Mouse (Mus musculus) urinary bladder, postnatal 25 days (tissue): ENCODE measurements at regions not wholly inside any gene's neighbourhood (a gene's known extent, or its start where the extent isn't known, plus 50 kb on each side); places are given as distances from the start of the nearest gene placed in this dataset.
"Not testable (repeated sequence)": the region's sequence is repeated elsewhere in the genome, so short reads cannot be mapped to it uniquely, and the experiment has no call there.

Experiments
- DNase-seq: peaks from one replicate; pipeline ENCODE4 v3.0.0; 2022; ENCODE audit warnings: low spot score

GRCm38 (mm10) chr7:64030650-64031049 lies 91.9 kb upstream of the Klf13 start:
- DNase-seq, result no peak

DNA sequence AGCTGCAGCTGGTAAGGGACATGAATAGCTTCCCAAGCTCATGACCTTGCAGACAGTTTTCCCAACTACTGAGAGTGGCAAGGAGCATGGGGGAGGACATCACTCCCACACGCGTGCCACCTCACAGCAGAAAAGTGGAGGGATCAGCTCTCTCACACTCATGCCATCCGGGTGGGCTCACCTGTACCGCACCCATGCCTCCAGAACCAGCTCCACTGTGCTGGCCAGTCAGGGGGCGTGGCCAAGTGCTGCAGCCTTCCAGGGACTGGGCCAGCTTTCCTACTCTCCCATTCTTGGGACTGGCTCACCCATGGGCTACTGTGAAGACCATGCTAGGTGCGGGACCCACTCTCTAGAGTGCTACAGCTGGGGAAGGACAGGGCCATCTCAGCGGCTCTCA lies 88.4 kb upstream of the Klf13 start:
- DNase-seq, result no peak

GRCm38 (mm10) chr7:64025155-64025554 lies 86.4 kb upstream of the Klf13 start:
- no peak for DNase-seq

DNA sequence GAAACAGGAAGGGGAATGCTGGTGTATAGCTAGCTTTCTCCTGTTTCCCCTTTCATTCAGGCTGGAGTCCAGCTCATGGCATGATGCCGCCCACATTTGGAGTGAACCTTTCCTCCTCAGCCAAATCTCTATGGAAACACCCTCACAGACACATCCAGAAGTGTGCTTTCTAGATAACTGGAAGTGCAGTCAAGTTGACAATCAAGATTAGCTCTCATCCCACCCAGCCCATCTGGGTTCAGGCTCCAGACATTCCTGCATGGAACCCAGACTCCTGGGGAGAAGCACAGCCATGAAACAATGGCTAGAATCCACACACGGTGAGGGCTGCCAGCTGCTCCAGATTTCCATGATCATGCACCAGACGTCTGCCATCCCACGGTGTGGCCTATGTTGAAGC lies 85.5 kb upstream of the Klf13 start:
- DNase-seq, result no peak

DNA sequence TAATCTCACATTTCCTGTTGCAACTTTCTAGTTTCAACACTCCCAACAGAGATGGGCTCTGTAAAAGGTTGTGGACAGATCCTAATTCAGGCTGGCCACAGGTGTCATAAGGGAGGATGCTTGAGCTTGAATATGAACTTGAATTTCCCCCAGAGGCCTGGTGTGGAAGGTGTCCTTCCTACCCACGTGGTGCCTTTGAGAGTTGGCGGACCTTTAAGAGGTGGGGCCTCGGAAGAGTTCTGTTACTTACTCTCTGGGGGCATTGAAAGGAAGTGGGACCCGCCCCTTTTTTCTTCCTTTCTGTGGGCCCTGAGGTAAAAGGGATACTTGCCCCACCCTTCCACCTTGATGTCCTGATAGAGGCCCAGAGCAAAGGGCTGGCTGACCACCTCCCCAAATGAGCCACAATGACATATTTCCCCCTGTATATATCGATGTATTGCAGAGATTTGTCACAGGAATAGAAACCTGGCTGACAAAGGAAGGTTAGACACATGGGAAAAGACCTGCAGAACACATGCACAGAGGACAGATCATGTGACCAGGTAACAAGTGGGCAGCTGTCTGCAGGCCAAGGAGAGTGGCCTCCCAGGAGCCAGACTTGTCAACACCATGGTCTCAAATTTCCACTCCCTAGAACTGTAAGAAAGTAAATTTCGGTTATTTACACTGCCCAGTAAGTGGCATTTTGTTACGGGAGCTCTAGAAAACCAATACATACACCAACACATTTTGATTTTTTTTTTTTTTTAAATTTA lies 84.2 kb upstream of the Klf13 start:
- DNase-seq, result no peak

- DNase-seq, result no peak
Observed at GRCm38 (mm10) chr7:64021241-64022108, 82.8 kb upstream of the Klf13 start.

- no peak for DNase-seq
Observed at GRCm38 (mm10) chr7:64018107-64018506, 79.4 kb upstream of the Klf13 start.

- no peak for DNase-seq
Observed at GRCm38 (mm10) chr7:64016874-64017273, 78.2 kb upstream of the Klf13 start.

DNA sequence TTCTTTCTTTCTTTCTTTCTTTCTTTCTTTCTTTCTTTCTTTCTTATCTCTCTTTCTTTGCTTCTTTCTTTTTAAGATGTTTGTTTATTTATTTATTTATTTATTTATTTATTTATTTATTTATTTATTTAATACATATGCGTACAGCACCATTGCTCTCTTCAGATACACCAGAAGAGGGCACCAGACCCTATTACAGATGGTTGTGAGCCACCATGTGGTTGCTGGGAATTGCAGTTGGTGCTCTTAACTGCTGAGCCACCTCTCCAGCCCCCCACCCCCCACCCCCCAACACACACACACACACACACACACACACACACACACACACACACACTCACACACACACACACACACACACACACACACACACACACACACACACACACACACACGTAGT lies 76.4 kb upstream of the Klf13 start:
- not testable (repeated sequence) for DNase-seq

DNA sequence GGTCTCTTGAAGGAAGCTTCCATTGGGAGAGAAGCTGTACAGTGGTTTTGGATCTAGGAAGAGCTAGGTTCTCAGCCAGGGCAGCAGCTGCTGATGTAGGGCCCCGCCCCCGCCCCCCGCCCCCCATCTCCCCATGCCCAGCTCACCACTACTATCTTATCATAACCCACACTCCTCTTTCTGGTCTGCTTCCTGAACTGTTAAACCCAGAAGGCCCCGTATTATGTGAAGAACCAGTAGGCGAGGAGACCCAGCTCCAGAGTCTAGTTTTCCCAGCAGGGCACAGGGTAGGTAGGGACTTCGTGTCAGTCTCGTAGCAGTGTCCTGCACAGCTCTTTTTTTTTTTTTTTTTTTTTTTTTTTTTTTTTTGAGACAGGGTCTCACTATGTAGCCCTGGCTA lies 75.5 kb upstream of the Klf13 start:
- no peak for DNase-seq

DNA sequence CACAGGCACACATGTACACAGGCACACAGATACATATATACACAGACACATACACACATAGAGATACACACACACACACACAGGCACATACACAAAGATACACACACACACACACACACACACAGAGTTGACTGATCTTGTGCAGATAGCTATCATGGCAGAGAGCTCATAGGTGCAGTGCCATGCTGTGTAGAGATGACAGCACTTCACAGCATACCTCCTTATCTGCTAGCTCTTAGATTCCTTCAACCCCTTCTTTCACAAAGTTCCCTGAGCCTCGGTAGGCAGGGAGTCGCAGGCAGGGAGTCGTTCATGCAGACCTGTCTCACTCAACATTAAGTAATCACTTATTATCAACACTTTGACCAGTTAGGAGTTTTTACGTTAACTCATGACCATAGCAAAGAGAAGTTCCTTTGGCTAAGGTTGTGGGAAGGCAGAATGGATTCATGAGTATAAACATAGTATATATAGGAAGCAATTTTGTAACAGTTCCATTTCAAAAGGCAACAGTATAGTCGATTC lies 74.4 kb upstream of the Klf13 start:
- no peak for DNase-seq

- DNase-seq, result no peak
Observed at GRCm38 (mm10) chr7:64012268-64012601, 73.5 kb upstream of the Klf13 start.

GRCm38 (mm10) chr7:64011563-64012267 lies 73.0 kb upstream of the Klf13 start:
- no peak for DNase-seq

GRCm38 (mm10) chr7:64010640-64011039 lies 71.9 kb upstream of the Klf13 start:
- no peak for DNase-seq

- DNase-seq, result no peak
Observed at GRCm38 (mm10) chr7:64007766-64008165, 69.1 kb upstream of the Klf13 start.

- DNase-seq, result no peak
Observed at GRCm38 (mm10) chr7:64006935-64007334, 68.2 kb upstream of the Klf13 start.

- DNase-seq, result no peak
Observed at GRCm38 (mm10) chr7:64005765-64006164, 67.0 kb upstream of the Klf13 start.

- DNase-seq, result no peak
Observed at GRCm38 (mm10) chr7:64003904-64004303, 65.2 kb upstream of the Klf13 start.

DNA sequence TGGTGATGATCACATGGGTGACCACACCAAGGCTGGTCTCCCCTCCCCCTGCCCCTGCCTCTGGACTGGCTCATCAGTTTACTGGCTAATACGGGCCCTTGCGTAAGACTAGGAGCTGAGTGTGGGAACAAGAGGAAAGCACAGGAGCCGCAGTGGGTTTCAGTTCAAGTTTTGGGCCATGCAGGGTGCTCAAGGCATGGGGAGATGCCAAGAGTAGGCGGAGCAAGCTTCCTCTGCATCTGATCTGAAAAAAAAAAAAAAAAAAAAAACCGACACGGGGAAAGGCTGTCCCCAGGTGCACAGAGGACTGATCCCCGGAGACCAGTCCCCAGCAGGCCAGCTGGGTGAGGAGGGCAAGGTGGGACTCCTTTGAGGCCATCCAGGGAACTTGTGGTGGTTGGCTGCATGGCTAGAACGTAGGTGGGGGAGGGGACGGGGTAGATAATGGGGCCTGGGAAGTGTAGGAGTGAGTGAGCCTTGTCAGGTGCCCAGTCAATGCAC lies 62.9 kb upstream of the Klf13 start:
- DNase-seq, result no peak

GRCm38 (mm10) chr7:63998995-63999960 lies 60.6 kb upstream of the Klf13 start:
- DNase-seq, result no peak

DNA sequence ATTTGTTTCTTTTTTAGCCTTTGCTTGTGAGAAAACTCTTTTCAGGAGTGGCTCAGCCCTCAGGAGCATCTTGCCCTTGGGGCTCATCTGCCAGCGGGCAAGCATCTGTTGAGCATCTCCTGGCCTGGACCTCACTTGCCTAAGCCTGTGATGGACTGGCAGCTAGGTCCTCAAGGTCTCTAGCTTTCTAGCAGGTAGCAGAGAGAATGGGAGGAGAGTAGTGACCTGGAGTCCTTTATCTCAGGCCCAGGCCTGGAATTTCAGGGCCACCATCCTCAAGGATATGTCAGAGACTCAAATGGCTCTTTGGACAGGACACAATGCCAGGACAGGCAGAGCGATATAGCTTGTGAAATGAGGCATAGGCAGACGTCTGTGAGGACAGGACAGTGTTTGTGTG lies 59.3 kb upstream of the Klf13 start:
- DNase-seq, result no peak
